Mouse (Mus musculus) myocyte (in vitro differentiated cells): ENCODE results near the gene Hdc. TPM values are rescaled to one million over a fixed set of nuclear protein-coding genes. Genes with fewer than 3 reads are reported as not detected.

ENCODE experiments used
- H3K27me3 ChIP-seq: one replicate; pipeline ENCODE4 v1.6.1; 2011; ENCODE audit not compliant: control insufficient read depth, insufficient read depth, insufficient read length
- H3K36me3 ChIP-seq: one replicate; pipeline ENCODE4 v1.6.1; 2011; ENCODE audit not compliant: control insufficient read depth, insufficient read depth
- H3K4me2 ChIP-seq: one replicate; pipeline ENCODE4 v1.6.1; 2011; ENCODE audit warnings: low read depth, control low read depth
- H3K4me3 ChIP-seq: one replicate; pipeline ENCODE4 v1.5.1; 2011; ENCODE audit warnings: mild to moderate bottlenecking, control low read depth, moderate library complexity
- H3K79me2 ChIP-seq: one replicate; pipeline ENCODE4 v1.6.1; 2011; ENCODE audit not compliant: control insufficient read depth, insufficient read depth
- H3ac ChIP-seq: one replicate; pipeline ENCODE4 v1.6.1; 2011; ENCODE audit not compliant: control insufficient read depth, insufficient read length
- CEBPB ChIP-seq: IDR thresholded peaks from 2 replicates; pipeline ENCODE4 v1.6.1; 2011; ENCODE audit warnings: mild to moderate bottlenecking, moderate library complexity; ENCODE audit not compliant: poor library complexity, insufficient read depth, severe bottlenecking
- E2F4 ChIP-seq: IDR thresholded peaks from one replicate; pipeline ENCODE4 v1.6.1; 2011; ENCODE audit warnings: mild to moderate bottlenecking, control low read depth, moderate library complexity; ENCODE audit not compliant: insufficient read depth
- MAX ChIP-seq: IDR thresholded peaks from one replicate; pipeline ENCODE4 v1.6.1; 2011; ENCODE audit warnings: low read depth, mild to moderate bottlenecking, control low read depth
- MYOD1 ChIP-seq, 3 experiments: IDR thresholded peaks; one replicate each; pipeline ENCODE4 v1.6.1; 2011; ENCODE audit warnings: control low read depth in 2 of 3, low read depth in 2 of 3, mild to moderate bottlenecking in 2 of 3, moderate library complexity in 1 of 3; ENCODE audit not compliant: insufficient read length in 2 of 3, control insufficient read depth in 1 of 3
- MYOG ChIP-seq, 3 experiments: IDR thresholded peaks; one replicate each; pipeline ENCODE4 v1.6.1; 2011; ENCODE audit warnings: control low read depth in 2 of 3, low read depth in 2 of 3, mild to moderate bottlenecking in 2 of 3; ENCODE audit not compliant: insufficient read length in 2 of 3, control insufficient read depth in 1 of 3, insufficient read depth in 1 of 3
- POLR2A ChIP-seq: IDR thresholded peaks from one replicate; pipeline ENCODE4 v1.6.1; 2011; ENCODE audit warnings: low read depth, mild to moderate bottlenecking, control low read depth, moderate library complexity; ENCODE audit not compliant: insufficient read length
- POLR2AphosphoS2 ChIP-seq: IDR thresholded peaks from one replicate; pipeline ENCODE4 v1.6.1; 2011; ENCODE audit warnings: low read depth, control low read depth; ENCODE audit not compliant: insufficient read length
- REST ChIP-seq: IDR thresholded peaks from one replicate; pipeline ENCODE4 v1.6.1; 2011; ENCODE audit warnings: mild to moderate bottlenecking, control low read depth, moderate library complexity; ENCODE audit not compliant: insufficient read depth, insufficient read length
- SRF ChIP-seq: IDR thresholded peaks from one replicate; pipeline ENCODE4 v1.6.1; 2011; ENCODE audit warnings: low read depth; ENCODE audit not compliant: control insufficient read depth, insufficient read length
- TCF12 ChIP-seq: IDR thresholded peaks from one replicate; pipeline ENCODE4 v1.6.1; 2011; ENCODE audit warnings: mild to moderate bottlenecking, control low read depth; ENCODE audit not compliant: poor library complexity, insufficient read depth, severe bottlenecking
- TCF3 ChIP-seq: IDR thresholded peaks from one replicate; pipeline ENCODE4 v1.6.1; 2011; ENCODE audit warnings: low read depth, control low read depth; ENCODE audit not compliant: insufficient read length
- USF1 ChIP-seq: IDR thresholded peaks from one replicate; pipeline ENCODE4 v1.6.1; 2011; ENCODE audit warnings: low read depth, mild to moderate bottlenecking, control low read depth, moderate library complexity
- polyA plus RNA-seq: library from polyadenylated mRNA; unstranded; fragments of >200 nt; fragmentation: generic; extraction: Trizol; gene quantifications from one replicate; pipeline ENCODE4 v1.2.1, GENCODE M21; 2012; ENCODE audit warnings: missing spikeins

Hdc gene
- polyA plus RNA-seq, 1 experiment: 0.36 TPM

DNA sequence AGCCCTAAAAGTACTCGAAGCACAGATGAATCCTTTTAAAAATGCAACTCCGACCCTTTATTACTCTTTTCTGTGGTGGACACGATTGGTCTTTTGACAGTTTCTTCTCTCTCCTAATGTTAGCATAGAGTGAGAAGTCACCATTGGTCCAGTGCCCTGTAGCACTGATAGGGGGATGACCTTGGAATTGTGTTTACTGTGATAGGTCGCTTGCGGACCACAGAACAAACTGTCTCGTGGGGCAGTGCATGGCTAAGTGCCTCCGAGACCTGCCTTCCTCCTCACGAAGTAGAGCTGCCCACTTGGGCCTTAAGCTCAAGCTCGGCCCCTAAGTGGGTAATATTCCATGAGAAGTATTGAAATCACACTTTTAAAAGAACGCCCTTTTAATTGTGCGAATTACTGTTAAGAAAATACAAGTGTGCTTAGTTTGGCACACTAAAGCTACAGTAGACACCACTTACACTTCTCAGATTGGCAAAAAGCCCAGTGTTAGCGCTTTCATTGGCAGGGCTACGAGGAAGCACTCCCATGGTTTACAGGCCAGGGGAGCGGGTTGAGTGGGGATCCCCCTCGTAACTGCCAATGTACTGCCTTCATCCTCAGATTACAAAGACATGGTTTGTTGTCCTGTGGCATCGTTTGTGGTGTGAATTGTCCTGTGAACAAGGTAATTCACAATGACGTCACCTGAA lies 55.5 kb downstream of the Hdc start:
- H3K36me3 ChIP-seq: no peaks in the 10 kb centered on the region
- H3K79me2 ChIP-seq: no peaks in the 10 kb centered on the region
- no peak for TF ChIP-seq REST
- no peak for TF ChIP-seq MYOG (IDR thresholded peaks at IDR 0.05; ENCODE audit: control insufficient read depth in 1 of 3, insufficient read depth in 1 of 3, insufficient read length in 2 of 3, low read depth in 2 of 3)
- TF ChIP-seq POLR2AphosphoS2: no peak
- TF ChIP-seq SRF: no peak
- no peak for TF ChIP-seq E2F4
- TF ChIP-seq MYOD1 (IDR thresholded peaks at IDR 0.05; ENCODE audit: control insufficient read depth in 1 of 3, insufficient read length in 2 of 3, low read depth in 2 of 3): no peak
- no peak for TF ChIP-seq POLR2A
- no peak for TF ChIP-seq MAX
- no peak for TF ChIP-seq TCF12
- TF ChIP-seq TCF3: no peak
- TF ChIP-seq CEBPB: no peak
- TF ChIP-seq USF1: no peak
- no peak overlapping the region for H3K4me2 ChIP-seq
- no peak overlapping the region for H3K4me3 ChIP-seq
- H3K27me3 ChIP-seq: no peaks in the 10 kb centered on the region
- no peak overlapping the region for H3ac ChIP-seq

DNA sequence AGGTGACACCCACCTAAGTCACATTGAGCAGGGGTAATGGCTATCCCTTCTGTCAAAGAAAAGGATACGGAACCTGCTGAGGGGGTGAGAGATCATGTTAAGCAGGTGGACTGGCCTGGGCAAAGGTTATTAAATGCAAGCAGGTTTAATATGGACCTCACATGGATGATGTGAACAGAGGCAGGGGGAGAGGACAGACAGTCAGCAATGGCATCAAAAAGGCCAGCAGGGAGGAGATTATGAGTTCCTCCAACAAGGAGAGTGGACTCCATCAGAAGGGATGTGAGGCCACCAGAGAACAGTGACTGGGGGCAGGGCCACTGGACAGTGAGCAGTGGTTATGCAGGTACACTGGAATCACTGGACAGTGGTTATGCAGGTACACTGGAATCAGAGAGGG lies 59.0 kb downstream of the Hdc start:
- TF ChIP-seq REST (no peak), E2F4 (no peak), MYOG (IDR thresholded peaks at IDR 0.05; ENCODE audit: control insufficient read depth in 1 of 3, insufficient read depth in 1 of 3, insufficient read length in 2 of 3, low read depth in 2 of 3) (no peak), CEBPB (no peak), MYOD1 (IDR thresholded peaks at IDR 0.05; ENCODE audit: control insufficient read depth in 1 of 3, insufficient read length in 2 of 3, low read depth in 2 of 3) (no peak), TCF12 (no peak), TCF3 (no peak), USF1 (no peak), POLR2A (no peak), POLR2AphosphoS2 (no peak), MAX (no peak), SRF (no peak)
- no peak overlapping the region for H3K4me3 ChIP-seq
- H3K4me2 ChIP-seq: no peak overlapping the region
- no peaks in the 10 kb centered on the region for H3K36me3 ChIP-seq
- H3K27me3 ChIP-seq: no peaks in the 10 kb centered on the region
- H3K79me2 ChIP-seq: no peaks in the 10 kb centered on the region
- no peak overlapping the region for H3ac ChIP-seq

- Histone ChIP-seq H3ac (no peak overlapping the region), H3K79me2 (no peaks in the 10 kb centered on the region), H3K36me3 (no peaks in the 10 kb centered on the region), H3K4me2 (no peak overlapping the region), H3K27me3 (peaks cover 17% of the 10 kb centered on the region), H3K4me3 (no peak overlapping the region)
- TF ChIP-seq REST (no peak), TCF12 (no peak), POLR2AphosphoS2 (no peak), USF1 (no peak), MYOG (IDR thresholded peaks at IDR 0.05; ENCODE audit: control insufficient read depth in 1 of 3, insufficient read depth in 1 of 3, insufficient read length in 2 of 3, low read depth in 2 of 3) (no peak), E2F4 (no peak), SRF (no peak), CEBPB (no peak), TCF3 (no peak), MAX (no peak), POLR2A (no peak), MYOD1 (IDR thresholded peaks at IDR 0.05; ENCODE audit: control insufficient read depth in 1 of 3, insufficient read length in 2 of 3, low read depth in 2 of 3) (no peak)
Measured at GRCm38 (mm10) chr2:126555533-126555932, 63.6 kb downstream of the Hdc start.

- H3ac ChIP-seq: no peak overlapping the region
- no peak overlapping the region for H3K4me3 ChIP-seq
- TF ChIP-seq MYOG (IDR thresholded peaks at IDR 0.05; ENCODE audit: control insufficient read depth in 1 of 3, insufficient read depth in 1 of 3, insufficient read length in 2 of 3, low read depth in 2 of 3) (no peak), MAX (no peak), POLR2AphosphoS2 (no peak), POLR2A (no peak), MYOD1 (IDR thresholded peaks at IDR 0.05; ENCODE audit: control insufficient read depth in 1 of 3, insufficient read length in 2 of 3, low read depth in 2 of 3) (no peak), REST (no peak), CEBPB (no peak), TCF12 (no peak), SRF (no peak), E2F4 (no peak), TCF3 (no peak), USF1 (no peak)
- no peak overlapping the region for H3K4me2 ChIP-seq
- peaks cover 17% of the 10 kb centered on the region for H3K27me3 ChIP-seq
- H3K36me3 ChIP-seq: no peaks in the 10 kb centered on the region
- H3K79me2 ChIP-seq: no peaks in the 10 kb centered on the region
Measured at GRCm38 (mm10) chr2:126553291-126553639, 65.8 kb downstream of the Hdc start.
